Mouse (Mus musculus) heart, postnatal 36 days (tissue): ENCODE results near the gene Fyn. TPM values are rescaled to one million over a fixed set of nuclear protein-coding genes. Genes with fewer than 3 reads are reported as not detected.

Experiments
- DNase-seq, 2 experiments: peaks; one replicate each; pipeline ENCODE4 v3.0.0; 2021 to 2022
- intact Hi-C: fragments of 180-260 bp; cut with DNase I; formaldehyde crosslinking; loops from one replicate; pipeline ENCODE4 v1.15.1; 2025
- total RNA-seq, 2 experiments: library from RNA; stranded (reverse); gene quantifications; 2 replicates each; pipeline ENCODE4 v1.2.3; 2021

The Fyn gene
- total RNA-seq, 2 experiments from 2014 or later = 32.1 to 35.1 TPM

- no peak for DNase-seq
- intact Hi-C loops = no loop called here
These were observed 8.6 kb downstream of the Fyn start for GRCm38 (mm10) chr10:39377219-39377618.

GRCm38 (mm10) chr10:39378025-39378603 lies 9.5 kb downstream of the Fyn start:
- intact Hi-C loops = no loop called here
- DNase-seq = no peak

- DNase-seq = no peak
- intact Hi-C loops = no loop called here
These were observed 10.6 kb downstream of the Fyn start for GRCm38 (mm10) chr10:39379287-39379686.

- no peak for DNase-seq
- intact Hi-C loops = no loop called here
These were observed 11.2 kb downstream of the Fyn start for GRCm38 (mm10) chr10:39379721-39380370.

- intact Hi-C loops = no loop called here
- no peak for DNase-seq
These were observed 16.6 kb downstream of the Fyn start for GRCm38 (mm10) chr10:39385259-39385658.

- intact Hi-C loops = no loop called here
- no peak for DNase-seq
These were observed 17.5 kb downstream of the Fyn start for GRCm38 (mm10) chr10:39386203-39386602.

GRCm38 (mm10) chr10:39387024-39387423 lies 18.4 kb downstream of the Fyn start:
- DNase-seq = no peak
- intact Hi-C loops = no loop called here

GRCm38 (mm10) chr10:39387556-39387955 lies 18.9 kb downstream of the Fyn start:
- no peak for DNase-seq
- intact Hi-C loops = no loop called here

- intact Hi-C loops = no loop called here
- DNase-seq = no peak
These were observed 19.5 kb downstream of the Fyn start for GRCm38 (mm10) chr10:39388144-39388543.

GRCm38 (mm10) chr10:39389451-39389891 lies 20.8 kb downstream of the Fyn start:
- no peak for DNase-seq
- intact Hi-C loops = no loop called here

GRCm38 (mm10) chr10:39390541-39390940 lies 21.9 kb downstream of the Fyn start:
- intact Hi-C loops = no loop called here
- no peak for DNase-seq

GRCm38 (mm10) chr10:39392900-39393483 lies 24.3 kb downstream of the Fyn start:
- intact Hi-C loops = no loop called here
- no peak for DNase-seq

- intact Hi-C loops = no loop called here
These were observed 26.9 kb downstream of the Fyn start for GRCm38 (mm10) chr10:39395544-39395943.

GRCm38 (mm10) chr10:39398924-39399323 lies 30.3 kb downstream of the Fyn start:
- intact Hi-C loops = no loop called here
- DNase-seq = no peak

More at GRCm38 (mm10) chr10:39395544-39395943, 26.9 kb downstream of the Fyn start:
- no peak for DNase-seq

GRCm38 (mm10) chr10:39400155-39400554 lies 31.5 kb downstream of the Fyn start:
- DNase-seq = no peak
- intact Hi-C loops = no loop called here

GRCm38 (mm10) chr10:39402487-39402886 lies 33.8 kb downstream of the Fyn start:
- no peak for DNase-seq
- intact Hi-C loops = no loop called here

GRCm38 (mm10) chr10:39403706-39404105 lies 35.1 kb downstream of the Fyn start:
- DNase-seq = no peak
- intact Hi-C loops = no loop called here

- intact Hi-C loops = no loop called here
- DNase-seq = no peak
These were observed 35.5 kb downstream of the Fyn start for GRCm38 (mm10) chr10:39404175-39404574.

- intact Hi-C loops = loop anchor here (5.0 kb wide), 2 partner anchors 34 to 46 kb away; no protein-coding TSS in a partner anchor
- DNase-seq = no peak
These were observed 37.5 kb downstream of the Fyn start for GRCm38 (mm10) chr10:39405982-39406797.

- no peak for DNase-seq
- intact Hi-C loops = loop anchor here (5.0 kb wide), 2 partner anchors 34 to 46 kb away; no protein-coding TSS in a partner anchor
These were observed 38.1 kb downstream of the Fyn start for GRCm38 (mm10) chr10:39406798-39407189.

GRCm38 (mm10) chr10:39407553-39407952 lies 38.9 kb downstream of the Fyn start:
- intact Hi-C loops = loop anchor here (5.0 kb wide), 2 partner anchors 35 to 45 kb away; no protein-coding TSS in a partner anchor
- DNase-seq = no peak
